Mouse (Mus musculus): ENCODE results near the gene 5730480H06Rik. TPM values are rescaled to one million over a fixed set of nuclear protein-coding genes. Genes with fewer than 3 reads are reported as not detected.
A peak's percentile ranks its signal among the peaks of the same experiment; 100 is the strongest.

5730480H06Rik gene
- total RNA-seq, 1 experiment from 2014 or later, result 18.1 TPM

DNA sequence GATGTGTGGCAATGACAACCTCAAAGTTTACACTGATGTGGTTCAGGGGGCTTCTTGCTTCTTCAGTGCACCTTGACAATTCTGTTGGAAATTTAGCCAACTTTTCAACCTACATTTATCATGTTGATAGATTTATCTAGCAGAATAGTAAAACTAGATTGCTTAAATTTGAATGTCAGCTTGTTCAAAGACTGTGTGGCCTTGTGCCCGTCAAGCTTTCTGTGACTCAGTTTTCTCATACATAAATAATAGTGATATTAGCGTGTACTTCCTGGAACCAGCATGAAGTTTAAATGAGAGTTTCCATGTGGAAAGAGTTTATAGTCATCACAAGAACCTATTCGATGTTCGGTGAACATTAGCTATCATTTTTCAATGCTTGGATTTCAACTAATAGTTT is 84.5 kb downstream of the 5730480H06Rik start:
- no peak for ATAC-seq (replicated peaks; ENCODE audit: low read depth, poor library complexity, severe bottlenecking)

DNA sequence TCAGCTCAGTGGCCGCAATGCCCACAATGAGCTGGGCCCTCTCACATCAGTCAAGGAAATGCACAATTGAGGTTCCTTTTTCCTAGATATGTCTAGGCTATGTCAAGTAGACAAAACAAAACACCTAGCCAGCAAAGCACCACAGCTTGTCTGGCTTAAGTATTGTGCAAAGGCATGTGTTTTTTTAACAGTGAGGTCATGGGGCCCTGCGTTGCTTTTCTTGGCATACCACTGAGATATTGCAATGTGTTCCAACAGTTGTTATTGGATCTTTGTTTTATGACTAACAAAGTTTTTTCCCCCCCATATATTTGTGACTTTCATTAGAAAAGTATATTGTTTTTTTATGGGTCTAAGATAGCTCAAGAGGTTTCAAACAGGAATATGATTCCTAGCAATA is 92.0 kb downstream of the 5730480H06Rik start:
- no peak for ATAC-seq (replicated peaks; ENCODE audit: low read depth, poor library complexity, severe bottlenecking)

DNA sequence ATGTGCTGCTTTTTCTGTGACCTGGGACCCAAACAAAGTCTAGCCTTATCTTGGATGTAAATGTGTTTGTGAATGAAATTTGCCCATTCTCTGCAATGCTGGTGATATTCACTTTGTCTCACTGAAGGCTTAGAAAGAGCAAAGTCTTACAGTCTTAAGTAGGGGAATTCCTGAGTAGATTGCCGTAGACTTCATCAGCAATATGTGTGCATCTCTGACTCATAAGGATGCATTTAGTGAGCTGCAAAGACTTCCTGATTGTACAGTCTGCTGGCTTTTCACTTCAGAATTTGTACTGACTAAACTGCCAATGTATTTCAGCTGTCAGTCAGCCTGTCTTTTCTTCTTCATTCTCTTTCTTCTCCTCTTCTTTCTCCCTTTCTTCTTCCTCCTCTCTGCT is 94.2 kb downstream of the 5730480H06Rik start:
- ATAC-seq (replicated peaks; ENCODE audit: low read depth, poor library complexity, severe bottlenecking), result no peak

GRCm38 (mm10) chr5:48430459-48430858 is 102.7 kb downstream of the 5730480H06Rik start:
- peak; percentile 60; the same call in 1 of the 2 replicates for ATAC-seq (replicated peaks; ENCODE audit: low read depth, poor library complexity, severe bottlenecking)

- no peak for ATAC-seq (replicated peaks; ENCODE audit: low read depth, poor library complexity, severe bottlenecking)
Observed at GRCm38 (mm10) chr5:48448888-48449287, 121.1 kb downstream of the 5730480H06Rik start.

- ATAC-seq (replicated peaks; ENCODE audit: low read depth, poor library complexity, severe bottlenecking), result no peak
Observed at GRCm38 (mm10) chr5:48460221-48460620, 132.5 kb downstream of the 5730480H06Rik start.

All from common myeloid progenitor, adult 5-6 weeks (primary cell).